Mouse (Mus musculus): ENCODE measurements around the gene Cyp2j6. TPM values are rescaled to one million over a fixed set of nuclear protein-coding genes. Genes with fewer than 3 reads are reported as not detected.
"Not testable (repeated sequence)": the region's sequence is repeated elsewhere in the genome, so short reads cannot be mapped to it uniquely, and the experiment has no call there.

Cyp2j6 gene
- total RNA-seq (2021) = 1 to 10 TPM; 3.7 to 4.8 TPM
- long read RNA-seq, experiment 1, transcript Cyp2j6-201 (9 exons, 3,605 nt) = major isoform, 5 of 6 reads
- long read RNA-seq, experiment 1, partial matches to known transcripts = 1 of 6 reads
- long read RNA-seq, experiment 1, other reads (novel, unspliced or antisense) = 0 of 6 reads
- long read RNA-seq, experiment 2, transcript Cyp2j6-201 (9 exons, 3,605 nt) = major isoform, 5 of 5 reads
- long read RNA-seq, experiment 2, partial matches to known transcripts = 0 of 5 reads
- long read RNA-seq, experiment 2, other reads (novel, unspliced or antisense) = 0 of 5 reads

- intact Hi-C loops (cut with DNase I) = loop anchor here (5.0 kb wide), 1 partner anchor 39 kb away; the partner anchor contains the start of gene Cyp2j9
- peak; percentile 40 to 58 for DNase-seq
Observed at GRCm38 (mm10) chr4:96553133-96553819, at the start of gene Cyp2j6. Gene Cyp2j6, minus strand, starts transcription at chr4:96553661.

DNA sequence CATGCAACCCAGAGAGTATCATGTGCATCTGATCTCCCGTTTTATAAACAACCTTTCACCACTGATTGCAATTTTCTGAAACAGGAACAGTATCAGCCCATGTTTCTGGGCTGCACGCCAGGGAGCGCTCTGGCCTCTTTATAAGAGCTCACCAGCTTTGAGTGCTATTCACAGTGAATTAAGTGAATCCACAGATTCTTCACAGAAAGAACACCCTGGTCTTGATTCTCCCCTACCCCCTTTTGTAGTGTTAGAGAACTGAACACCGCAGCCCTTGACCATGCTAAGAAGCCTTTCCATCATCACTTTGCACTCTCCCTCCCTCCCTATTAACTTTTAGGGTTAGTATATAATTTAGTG, 38.3 kb upstream of the Cyp2j6 start:
- intact Hi-C loops (cut with DNase I) = loop anchor here (5.0 kb wide), 1 partner anchor 39 kb away; the partner anchor contains the start of gene Cyp2j6
- DNase-seq = peak; percentile 70 to 72

DNA sequence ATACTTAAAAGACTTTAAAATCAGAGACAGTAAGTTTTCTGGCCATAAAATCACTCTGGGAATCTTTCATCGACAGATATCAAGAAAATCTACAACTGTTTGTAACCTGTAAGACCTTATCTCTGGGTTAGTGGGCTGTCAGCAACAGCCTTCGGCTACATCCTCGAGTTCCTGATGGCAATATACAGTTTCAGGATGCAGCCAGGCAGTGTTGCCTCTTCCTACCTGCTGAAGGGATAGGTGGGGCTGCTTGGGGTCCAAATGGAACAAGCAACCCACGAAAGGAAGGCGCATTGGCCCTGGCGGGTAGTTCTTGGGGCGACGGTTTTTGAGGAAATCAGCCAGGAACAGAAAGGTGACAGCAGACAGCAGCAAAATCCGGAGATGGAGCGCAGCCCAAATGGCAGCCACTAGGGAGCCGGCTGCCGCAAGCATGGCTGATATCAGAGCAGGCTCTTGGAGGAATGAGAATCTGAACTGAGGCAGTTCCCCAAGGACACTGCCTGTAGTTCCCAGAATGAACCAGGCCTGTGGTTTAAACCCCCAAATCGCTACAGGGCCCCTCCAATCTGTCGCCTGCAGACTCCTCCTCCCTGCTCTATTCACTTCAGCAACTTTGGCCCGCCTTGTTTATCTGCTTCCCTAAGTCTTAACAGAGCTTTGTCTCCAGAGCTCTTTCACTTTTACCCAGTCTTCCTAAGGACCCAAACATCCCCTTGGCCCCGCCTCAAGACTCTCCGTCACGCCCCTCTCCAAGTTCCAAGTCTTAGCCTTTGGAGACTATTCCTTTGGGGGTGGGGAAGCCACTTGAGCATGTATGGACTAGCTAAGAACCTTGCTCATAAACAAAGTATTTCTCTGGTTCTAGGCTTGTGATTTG, 37.7 kb upstream of the Cyp2j6 start, which contains the start of gene Cyp2j9:
Gene Cyp2j9, minus strand, starts transcription at position 668 of the 880 bp plus-strand sequence.
- intact Hi-C loops (cut with DNase I) = loop anchor here (5.0 kb wide), 1 partner anchor 39 kb away; the partner anchor contains the start of gene Cyp2j6

DNA sequence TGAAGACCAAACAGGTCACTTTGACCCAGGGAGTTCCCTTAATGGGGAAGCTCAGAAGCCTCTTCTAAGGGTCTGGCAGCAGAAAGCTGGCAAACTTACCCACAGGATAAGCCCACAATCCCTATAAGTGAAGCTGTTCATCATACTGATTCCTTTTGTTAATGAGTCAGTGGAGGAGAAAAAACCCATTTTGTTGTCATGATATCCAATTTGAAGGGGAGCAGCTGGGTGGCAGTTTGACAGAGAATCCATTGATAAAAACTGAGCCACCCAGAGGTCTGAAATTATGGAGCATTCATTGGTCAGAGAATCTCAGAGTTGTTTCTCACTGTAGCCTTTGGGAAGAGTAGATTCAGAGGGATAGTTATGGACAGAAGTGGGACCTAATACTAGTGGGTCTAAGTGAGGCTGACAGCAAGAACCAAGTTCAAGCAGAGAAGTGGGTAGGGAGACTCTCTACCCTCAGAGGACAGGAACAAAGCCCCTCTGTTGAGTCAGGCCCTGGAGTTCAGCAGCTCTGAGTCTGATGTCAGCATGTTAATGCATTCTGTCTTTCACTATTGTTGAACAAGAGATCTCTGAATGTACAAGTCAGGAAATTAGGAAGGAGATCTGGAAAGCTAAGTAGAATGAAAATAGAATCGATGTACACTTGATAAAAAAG, 28.1 kb upstream of the Cyp2j6 start:
- intact Hi-C loops (cut with DNase I) = no loop called here

More for the DNA sequence above, 37.7 kb upstream of the Cyp2j6 start, which contains the start of gene Cyp2j9:
- peak; percentile 70 to 75 for DNase-seq

DNA sequence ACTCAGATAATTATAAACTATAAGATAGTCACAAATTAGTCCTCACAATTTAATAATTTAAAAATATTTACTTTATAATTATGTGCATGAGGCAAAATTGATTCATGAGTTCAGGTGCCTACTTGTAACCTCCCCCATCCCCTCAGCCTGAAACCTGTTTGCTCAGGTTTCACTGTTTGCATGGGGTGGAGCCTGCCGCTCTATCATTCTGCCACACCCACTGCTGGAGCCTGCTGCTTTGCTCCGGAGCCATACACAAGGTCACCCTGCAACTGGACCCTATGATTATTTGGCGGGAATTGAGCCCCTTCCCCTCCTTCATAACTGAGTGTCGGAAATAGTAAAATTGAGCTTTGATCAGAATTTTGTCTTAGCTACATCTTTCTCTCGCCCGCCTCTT, 26.9 kb upstream of the Cyp2j6 start:
- intact Hi-C loops (cut with DNase I); DNase-seq: not testable (repeated sequence)

More for the DNA sequence above, 28.1 kb upstream of the Cyp2j6 start:
- DNase-seq = no peak

- intact Hi-C loops (cut with DNase I) = no loop called here
- no peak for DNase-seq
Observed at GRCm38 (mm10) chr4:96569442-96569841, 16.0 kb upstream of the Cyp2j6 start.

GRCm38 (mm10) chr4:96567988-96568387, 14.5 kb upstream of the Cyp2j6 start:
- no peak for DNase-seq
- intact Hi-C loops (cut with DNase I) = no loop called here

- intact Hi-C loops (cut with DNase I) = no loop called here
- no peak for DNase-seq
Observed at GRCm38 (mm10) chr4:96565808-96566207, 12.3 kb upstream of the Cyp2j6 start.

DNA sequence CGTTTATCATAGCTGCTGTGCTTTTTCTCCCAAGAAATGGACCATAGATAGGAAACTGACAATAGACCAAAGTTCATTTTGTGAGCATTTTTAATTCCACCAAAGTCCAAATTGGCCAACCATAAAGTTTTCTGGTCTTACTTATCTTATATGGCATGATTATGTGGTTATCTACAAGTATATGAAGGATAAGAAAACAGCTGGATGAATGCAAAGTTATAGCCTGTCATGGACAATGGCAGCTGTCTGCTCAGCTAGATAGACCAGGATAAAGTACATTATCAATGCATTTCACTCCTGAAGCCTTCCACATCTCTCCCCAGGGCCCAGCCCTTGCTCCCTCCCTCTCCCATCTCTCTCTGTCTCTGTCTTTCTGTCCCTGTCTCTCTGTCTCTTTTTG, 7.0 kb upstream of the Cyp2j6 start:
- no peak for DNase-seq
- intact Hi-C loops (cut with DNase I) = no loop called here

DNA sequence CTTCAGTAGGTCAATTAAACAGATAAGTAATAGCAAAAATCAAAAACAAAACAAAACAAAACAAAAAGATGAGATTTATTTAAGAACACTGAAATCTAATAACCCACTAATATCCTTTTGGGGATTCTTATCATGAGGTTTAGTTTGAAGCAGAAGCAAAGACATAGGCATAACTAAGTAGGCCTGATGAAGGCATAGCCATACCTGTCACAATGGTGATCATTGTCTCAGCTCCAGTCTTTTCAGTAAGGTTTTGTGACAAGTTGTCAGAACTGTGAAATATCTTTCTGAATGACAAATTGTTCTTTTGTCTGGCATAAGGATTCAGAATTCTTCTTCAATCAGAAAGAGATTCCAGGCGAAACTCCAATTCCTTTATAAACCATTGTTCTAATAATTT, 6.3 kb upstream of the Cyp2j6 start:
- intact Hi-C loops (cut with DNase I) = no loop called here
- no peak for DNase-seq

DNA sequence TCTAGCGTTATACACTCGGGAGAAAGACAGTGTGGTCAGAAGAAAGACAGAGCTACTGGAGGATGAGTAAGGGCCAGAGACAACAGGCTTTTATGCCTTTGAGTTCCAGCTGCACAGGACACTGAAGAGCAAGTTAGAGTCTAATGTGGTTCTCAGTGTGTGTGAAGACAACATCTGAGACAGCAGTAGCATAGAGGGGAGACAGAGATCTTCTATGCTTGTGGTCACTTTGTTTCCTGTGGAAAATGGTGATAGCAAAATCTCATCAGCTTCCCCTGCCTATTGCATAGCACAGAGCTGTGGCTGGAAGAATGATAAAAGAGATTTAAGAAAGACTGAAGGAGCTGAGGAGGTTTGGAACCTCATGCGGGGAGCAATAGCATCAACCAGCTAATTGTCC, 1.8 kb downstream of the Cyp2j6 start:
- intact Hi-C loops (cut with DNase I) = loop anchor here (5.0 kb wide), 1 partner anchor 41 kb away; the partner anchor contains the start of gene Cyp2j9
- no peak for DNase-seq

DNA sequence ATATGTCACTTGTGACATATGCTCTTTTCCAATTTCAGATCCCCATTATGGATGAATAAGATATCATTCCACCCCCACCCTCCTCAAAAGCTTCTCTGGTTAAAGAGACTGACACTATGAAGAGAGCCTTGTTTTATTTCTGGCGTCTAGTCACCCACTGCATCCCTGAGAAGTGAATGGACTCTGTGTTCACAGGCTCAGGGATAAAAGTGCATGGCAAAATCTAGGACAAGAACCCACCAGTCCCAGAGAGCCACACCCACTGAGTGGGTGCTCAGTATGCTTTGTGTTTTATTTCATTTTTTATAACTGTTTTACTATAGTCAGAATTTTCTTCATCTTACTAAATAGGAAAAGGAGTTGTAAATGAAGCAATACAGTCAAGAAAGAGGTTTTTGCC, 7.5 kb downstream of the Cyp2j6 start:
- intact Hi-C loops (cut with DNase I) = no loop called here
- DNase-seq = no peak

- peak in 1 of 2 experiments; percentile 4 for DNase-seq
- intact Hi-C loops (cut with DNase I) = loop anchor here (10.0 kb wide), 1 partner anchor 251 kb away; no protein-coding TSS in a partner anchor
Observed at GRCm38 (mm10) chr4:96525772-96526171, 27.7 kb downstream of the Cyp2j6 start.

- DNase-seq = peak in 1 of 2 experiments; percentile 10
- intact Hi-C loops (cut with DNase I) = loop anchor here (10.0 kb wide), 1 partner anchor 247 kb away; no protein-coding TSS in a partner anchor
Observed at GRCm38 (mm10) chr4:96522256-96522655, 31.2 kb downstream of the Cyp2j6 start.

GRCm38 (mm10) chr4:96510083-96510482, 43.4 kb downstream of the Cyp2j6 start:
- DNase-seq = no peak
- intact Hi-C loops (cut with DNase I) = no loop called here

DNA sequence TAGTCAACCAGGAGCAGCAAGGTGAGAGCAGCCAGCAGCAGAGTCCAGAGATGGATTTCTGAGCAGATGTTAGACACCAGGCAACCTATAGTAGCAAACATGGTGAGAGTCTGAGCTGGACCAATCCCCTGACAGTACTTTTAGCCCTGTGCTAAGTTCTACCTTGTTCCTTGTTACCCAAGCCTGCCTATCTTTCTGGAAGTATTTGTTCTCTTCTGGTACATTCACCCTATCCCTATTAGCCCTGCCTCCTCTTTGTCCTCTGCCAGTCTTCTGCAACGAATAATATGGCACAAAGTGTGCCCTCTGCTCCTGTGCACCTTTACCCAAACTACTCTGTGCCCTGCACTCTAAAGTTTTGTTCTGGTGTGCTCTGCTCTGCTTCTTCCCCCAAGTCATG, 46.2 kb downstream of the Cyp2j6 start, which contains the start of gene Cyp2j8:
Gene Cyp2j8, minus strand, starts transcription at position 101 of the 400 bp plus-strand sequence.
- intact Hi-C loops (cut with DNase I) = no loop called here
- DNase-seq = no peak
